Mouse (Mus musculus) CH12.LX (cell line): ENCODE results near the gene Gin1. TPM values are rescaled to one million over a fixed set of nuclear protein-coding genes. Genes with fewer than 3 reads are reported as not detected.
A peak's percentile ranks its signal among the peaks of the same experiment; 100 is the strongest.

ENCODE experiments used
- DNase-seq: peaks from one replicate; pipeline ENCODE4 v3.0.0-alpha.2; 2013; ENCODE audit errors: extremely low read depth
- H3K27ac ChIP-seq: 2 replicates; pipeline ENCODE4 v1.5.1; 2012; ENCODE audit warnings: low read depth, mild to moderate bottlenecking, control low read depth, moderate library complexity; ENCODE audit not compliant: insufficient read depth
- H3K27me3 ChIP-seq: replicated peaks from 2 replicates; pipeline ENCODE3; 2012; ENCODE audit warnings: inconsistent platforms
- H3K36me3 ChIP-seq, 2 experiments: replicated peaks in 1 of 2; 2 replicates each; pipeline versions ENCODE3 to v1.6.1; 2012; ENCODE audit warnings: inconsistent platforms in 1 of 2, low read length in 1 of 2, mild to moderate bottlenecking in 1 of 2, mixed read lengths in 1 of 2, moderate library complexity in 1 of 2; ENCODE audit not compliant: control insufficient read depth in 1 of 2, insufficient read depth in 1 of 2
- H3K4me1 ChIP-seq, 2 experiments: 2 replicates each; pipeline ENCODE4 v1.6.1; 2012; ENCODE audit warnings: inconsistent platforms in 1 of 2, moderate library complexity in 1 of 2; ENCODE audit not compliant: insufficient read depth in 2 of 2, control insufficient read depth in 1 of 2
- H3K4me2 ChIP-seq: 2 replicates; pipeline ENCODE4 v1.6.1; 2012; ENCODE audit warnings: low read depth, mild to moderate bottlenecking, control low read depth; ENCODE audit not compliant: poor library complexity, insufficient read depth, severe bottlenecking
- H3K4me3 ChIP-seq, 3 experiments: fragments of 150-350 bp in 1 of 3; sonication (generic) in 1 of 3; replicated peaks in 1 of 3; 2 replicates each; pipeline versions ENCODE3 to v1.5.1; 2011 to 2012; ENCODE audit warnings: low read depth in 2 of 3, low read length in 2 of 3, mild to moderate bottlenecking in 2 of 3, moderate library complexity in 2 of 3, control low read depth in 1 of 3, improper control_type of control experiment in 1 of 3, inconsistent platforms in 1 of 3, mixed read lengths in 1 of 3; ENCODE audit not compliant: poor library complexity in 1 of 3
- H3K79me2 ChIP-seq: replicated peaks from 2 replicates; pipeline ENCODE4 v1.6.1; 2012; ENCODE audit warnings: mild to moderate bottlenecking, moderate library complexity; ENCODE audit not compliant: control insufficient read depth, poor library complexity, insufficient read depth, severe bottlenecking; ENCODE audit errors: extremely low read depth
- H3K9ac ChIP-seq: 2 replicates; pipeline ENCODE4 v1.6.1; 2012; ENCODE audit warnings: low read depth, mild to moderate bottlenecking, control low read depth, moderate library complexity; ENCODE audit not compliant: insufficient read depth
- H3K9me3 ChIP-seq: replicated peaks from 2 replicates; pipeline ENCODE3; 2012; ENCODE audit warnings: low read length, inconsistent platforms, mixed read lengths
- BHLHE40 ChIP-seq: IDR thresholded peaks from 2 replicates; pipeline ENCODE4 v1.6.1; 2011; ENCODE audit warnings: mild to moderate bottlenecking, low read depth, low read length, improper control_type of control experiment
- CTCF ChIP-seq, 2 experiments: IDR thresholded peaks in 1 of 2; conservative IDR thresholded peaks in 1 of 2; 2 replicates each; pipeline ENCODE4 v1.5.1; 2011 to 2012; ENCODE audit warnings: low read depth in 2 of 2, low read length in 2 of 2, improper control_type of control experiment in 1 of 2, inconsistent platforms in 1 of 2, mild to moderate bottlenecking in 1 of 2, moderate library complexity in 1 of 2
- ELF1 ChIP-seq: IDR thresholded peaks from 2 replicates; pipeline ENCODE4 v1.6.1; 2014; ENCODE audit warnings: low read depth, mild to moderate bottlenecking, inconsistent platforms, low read length, improper control_type of control experiment
- ETS1 ChIP-seq: conservative IDR thresholded peaks from 2 replicates; pipeline ENCODE4 v1.6.1; 2012; ENCODE audit warnings: low read depth, mild to moderate bottlenecking, inconsistent platforms, low read length, improper control_type of control experiment, moderate library complexity
- GABPA ChIP-seq: IDR thresholded peaks from 2 replicates; pipeline ENCODE4 v1.6.1; 2012; ENCODE audit warnings: low read depth, low read length, improper control_type of control experiment, inconsistent platforms; ENCODE audit not compliant: insufficient replicate concordance
- HCFC1 ChIP-seq: IDR thresholded peaks from 2 replicates; pipeline ENCODE4 v1.6.1; 2012; ENCODE audit warnings: low read depth, mild to moderate bottlenecking, inconsistent platforms, low read length, improper control_type of control experiment
- IRF4 ChIP-seq: IDR thresholded peaks from 2 replicates; pipeline ENCODE4 v1.6.1; 2014; ENCODE audit warnings: low read depth, mild to moderate bottlenecking, inconsistent platforms, low read length, improper control_type of control experiment
- JUN ChIP-seq: IDR thresholded peaks from 2 replicates; pipeline ENCODE4 v1.6.1; 2011; ENCODE audit warnings: low read depth, mild to moderate bottlenecking, low read length, improper control_type of control experiment, moderate library complexity; ENCODE audit not compliant: insufficient read depth
- KAT2A ChIP-seq: IDR thresholded peaks from 2 replicates; pipeline ENCODE4 v1.6.1; 2012; ENCODE audit warnings: low read length, improper control_type of control experiment, inconsistent platforms; ENCODE audit not compliant: insufficient replicate concordance
- MAFK ChIP-seq: IDR thresholded peaks from 2 replicates; pipeline ENCODE4 v1.6.1; 2011; ENCODE audit warnings: low read length, improper control_type of control experiment; ENCODE audit not compliant: insufficient replicate concordance
- MAX ChIP-seq: IDR thresholded peaks from 2 replicates; pipeline ENCODE4 v1.6.1; 2011; ENCODE audit warnings: low read length, improper control_type of control experiment
- MEF2A ChIP-seq: IDR thresholded peaks from 2 replicates; pipeline ENCODE4 v1.6.1; 2014; ENCODE audit warnings: low read depth, mild to moderate bottlenecking, inconsistent platforms, low read length, improper control_type of control experiment, borderline replicate concordance
- MYC ChIP-seq: IDR thresholded peaks from 2 replicates; pipeline ENCODE4 v1.6.1; 2011; ENCODE audit warnings: low read depth, mild to moderate bottlenecking, improper control_type of control experiment, low read length
- RAD21 ChIP-seq: IDR thresholded peaks from 2 replicates; pipeline ENCODE4 v1.6.1; 2011; ENCODE audit warnings: low read depth, mild to moderate bottlenecking, low read length, improper control_type of control experiment, moderate library complexity
- SMC3 ChIP-seq: IDR thresholded peaks from 2 replicates; pipeline ENCODE4 v1.6.1; 2011; ENCODE audit warnings: low read depth, low read length, improper control_type of control experiment
- TBP ChIP-seq: conservative IDR thresholded peaks from 2 replicates; pipeline ENCODE4 v1.6.1; 2011; ENCODE audit warnings: low read depth, low read length, improper control_type of control experiment
- TCF12 ChIP-seq: IDR thresholded peaks from 2 replicates; pipeline ENCODE4 v1.6.1; 2014; ENCODE audit warnings: low read depth, mild to moderate bottlenecking, inconsistent platforms, low read length, improper control_type of control experiment
- USF1 ChIP-seq: IDR thresholded peaks from 2 replicates; pipeline ENCODE4 v1.6.1; 2014; ENCODE audit warnings: low read depth, mild to moderate bottlenecking, inconsistent platforms, low read length, improper control_type of control experiment
- ZC3H11A ChIP-seq: IDR thresholded peaks from 2 replicates; pipeline ENCODE4 v1.6.1; 2012; ENCODE audit warnings: low read depth, mild to moderate bottlenecking, inconsistent platforms, low read length, improper control_type of control experiment
- ZKSCAN1 ChIP-seq: IDR thresholded peaks from 2 replicates; pipeline ENCODE4 v1.6.1; 2012; ENCODE audit warnings: low read depth, inconsistent platforms, low read length, improper control_type of control experiment, borderline replicate concordance
- ZMIZ1 ChIP-seq: IDR thresholded peaks from 2 replicates; pipeline ENCODE4 v1.6.1; 2012; ENCODE audit warnings: low read depth, mild to moderate bottlenecking, inconsistent platforms, low read length, improper control_type of control experiment
- ZNF384 ChIP-seq: IDR thresholded peaks from 2 replicates; pipeline ENCODE4 v1.6.1; 2012; ENCODE audit warnings: low read depth, low read length, improper control_type of control experiment, inconsistent platforms
- dilution Hi-C: fragments of 300-500 bp; cut with MboI; formaldehyde crosslinking; loops from 2 replicates; pipeline ENCODE4 v1.14.3; 2020; ENCODE audit warnings: low sequenced_read_pairs; ENCODE audit not compliant: extremely low pct_unique_long_range_greater_than_20kb, extremely low pct_ligation_motif_present
- in situ Hi-C: fragments of 300-500 bp; cut with MboI; formaldehyde crosslinking; loops from 3 replicates; pipeline ENCODE4 v1.14.3; 2019; ENCODE audit warnings: low sequenced_read_pairs, low pct_ligation_motif_present, low pct_unique_long_range_greater_than_20kb, mixed read lengths
- polyA plus RNA-seq: library from polyadenylated mRNA; unstranded; fragments of >175 nt; gene quantifications from 2 replicates; pipeline ENCODE4 v1.2.1, GENCODE M21; 2012; ENCODE audit warnings: low read depth; ENCODE audit not compliant: insufficient read length
- total RNA-seq, 2 experiments: library from RNA; depleted of rRNA; stranded (reverse); fragments of 300-350 nt in 1 of 2; fragments of >200 nt in 1 of 2; gene quantifications; 2 replicates each; pipeline ENCODE4 v1.2.3; 2012 to 2014

The Gin1 gene
- total and polyA plus RNA-seq, 3 experiments = 5.8 to 16.2 (median 10.4) TPM

- H3K9me3 ChIP-seq = no peaks in the 10 kb centered on the region
- no peak for TF ChIP-seq ZKSCAN1
- no peak for TF ChIP-seq ETS1
- no peak for TF ChIP-seq ZNF384
- TF ChIP-seq TCF12 = no peak
- no peak for TF ChIP-seq TBP
- TF ChIP-seq USF1 = no peak
- TF ChIP-seq HCFC1 = no peak
- TF ChIP-seq GABPA = no peak
- H3K4me1 ChIP-seq = no peaks in the 10 kb centered on the region
- dilution Hi-C loops = no loop called here
- in situ Hi-C loops = no loop called here
- no peaks in the 10 kb centered on the region for H3K79me2 ChIP-seq
- H3K36me3 ChIP-seq = no peaks in the 10 kb centered on the region
- no peak overlapping the region for H3K27ac ChIP-seq
- H3K4me2 ChIP-seq = no peak overlapping the region
- no peak overlapping the region for H3K9ac ChIP-seq
- H3K27me3 ChIP-seq = no peaks in the 10 kb centered on the region
- no peak for DNase-seq
- H3K4me3 ChIP-seq = no peak overlapping the region
Measured at GRCm38 (mm10) chr1:97804520-97804919, 34.5 kb downstream of the Gin1 start.

GRCm38 (mm10) chr1:97809255-97809912 lies 39.4 kb downstream of the Gin1 start:
- no peak overlapping the region for H3K9ac ChIP-seq
- in situ Hi-C loops (no loop called here), dilution Hi-C loops (no loop called here)
- TF ChIP-seq MEF2A = no peak
- peak in 1 of 2 experiments; percentile 60; a peak in 2 of 4 replicates for TF ChIP-seq CTCF (conservative IDR thresholded peaks at IDR 0.05 in 1 of 2, IDR thresholded peaks at IDR 0.05 in 1 of 2; ENCODE audit: low read depth in 2 of 2, low read length in 2 of 2)
- TF ChIP-seq RAD21 = peak; percentile 78
- no peak for TF ChIP-seq MAX
- TF ChIP-seq IRF4 = no peak
- no peak for TF ChIP-seq MAFK
- no peak for TF ChIP-seq ZMIZ1
- TF ChIP-seq SMC3 = peak; percentile 28
- TF ChIP-seq ZC3H11A = no peak
- no peak for TF ChIP-seq ELF1
- TF ChIP-seq BHLHE40 = no peak
- no peak for TF ChIP-seq MYC
- no peak for TF ChIP-seq JUN
- no peak for TF ChIP-seq KAT2A
- no peak for TF ChIP-seq ETS1
- no peak overlapping the region for H3K4me2 ChIP-seq
- H3K9me3 ChIP-seq = no peaks in the 10 kb centered on the region
- H3K4me1 ChIP-seq = no peaks in the 10 kb centered on the region
- H3K4me3 ChIP-seq = no peak overlapping the region
- H3K27ac ChIP-seq = no peak overlapping the region
- H3K79me2 ChIP-seq = no peaks in the 10 kb centered on the region
- peak; percentile 23 for DNase-seq
- H3K27me3 ChIP-seq = no peaks in the 10 kb centered on the region
- no peaks in the 10 kb centered on the region for H3K36me3 ChIP-seq
